Mouse (Mus musculus) stomach, postnatal 0 days (tissue): ENCODE results near the gene Adcy1.

Source experiments
- CTCF ChIP-seq: IDR thresholded peaks from 2 replicates; pipeline ENCODE4 v1.5.1; 2016; ENCODE audit warnings: antibody characterized with exemption, low read depth, mild to moderate bottlenecking, moderate library complexity
- EP300 ChIP-seq: optimal IDR thresholded peaks from 2 replicates; pipeline ENCODE3; 2016; ENCODE audit warnings: antibody characterized with exemption

DNA sequence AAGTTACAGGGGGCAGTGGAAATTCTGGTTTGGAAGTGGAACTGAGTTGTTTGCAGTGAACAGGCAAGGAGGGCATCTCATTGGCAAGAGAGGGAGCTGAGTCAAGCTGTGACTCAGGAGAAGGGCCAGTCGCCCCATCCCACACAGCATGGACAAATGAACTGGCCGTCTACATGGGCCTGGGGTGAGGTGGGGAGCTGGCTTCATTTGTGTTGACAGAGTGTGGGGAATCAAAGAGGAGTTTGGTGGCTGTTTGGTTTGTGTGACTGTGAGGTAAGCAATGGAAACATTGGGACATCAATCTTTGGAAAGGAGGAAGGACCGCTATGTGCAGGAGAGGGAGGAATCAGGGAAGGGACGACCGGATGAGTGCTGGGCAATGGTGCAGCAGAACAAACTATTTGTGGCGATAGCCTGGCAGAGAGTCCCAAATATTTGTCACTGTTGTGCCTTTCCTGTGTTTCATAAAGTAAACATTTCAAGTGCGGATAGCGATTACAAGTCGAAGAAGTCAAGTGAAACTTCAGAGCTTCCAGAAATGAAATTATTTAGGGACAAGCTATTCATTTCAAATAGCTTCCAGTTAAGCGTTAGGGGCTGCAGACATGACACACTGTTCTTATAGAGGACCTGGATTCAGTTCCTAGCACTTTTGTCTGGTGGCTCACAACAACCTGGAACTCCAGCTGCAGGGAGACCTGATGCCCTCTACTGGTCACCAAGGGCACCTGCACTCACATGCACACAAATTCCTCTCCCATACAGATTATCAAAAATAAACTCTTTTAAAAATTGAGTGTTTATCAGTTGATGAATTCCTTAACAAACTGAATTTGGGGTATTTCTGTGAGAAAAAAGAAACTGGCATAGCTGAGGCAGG, 131.4 kb downstream of the Adcy1 start:
- TF ChIP-seq EP300 (no peak), CTCF (peak; percentile 29; the same call in 1 of the 2 replicates)
